Mouse (Mus musculus): ENCODE measurements around the gene Cyb5r1. TPM values are rescaled to one million over a fixed set of nuclear protein-coding genes. Genes with fewer than 3 reads are reported as not detected.
A peak's percentile ranks its signal among the peaks of the same experiment; 100 is the strongest.

Gene Cyb5r1
- polyA plus RNA-seq, 1 experiment from 2014 or later: 19.4 TPM

- Histone ChIP-seq H3K4me2 (replicated peaks) (no peak overlapping the region), H3K4me3 (no peak overlapping the region), H3K27ac (replicated peaks) (no peak overlapping the region), H3K9me3 (no peaks in the 10 kb centered on the region), H3K4me1 (no peaks in the 10 kb centered on the region), H3K9ac (replicated peaks) (no peak overlapping the region), H3K27me3 (no peaks in the 10 kb centered on the region), H3K36me3 (no peaks in the 10 kb centered on the region)
- no peak for ATAC-seq (replicated peaks)
- 83% methylated on average over 4 of the region's 4 CpGs for WGBS
Observed at GRCm38 (mm10) chr1:134384581-134384980, 20.8 kb upstream of the Cyb5r1 start.

- no peak overlapping the region for H3K4me3 ChIP-seq
- no peak for ATAC-seq (replicated peaks)
- H3K9me3 ChIP-seq: no peaks in the 10 kb centered on the region
- no peaks in the 10 kb centered on the region for H3K4me1 ChIP-seq
- H3K4me2 ChIP-seq (replicated peaks): no peak overlapping the region
- no peak overlapping the region for H3K27ac ChIP-seq (replicated peaks)
- H3K9ac ChIP-seq (replicated peaks): no peak overlapping the region
- no peaks in the 10 kb centered on the region for H3K36me3 ChIP-seq
- H3K27me3 ChIP-seq: no peaks in the 10 kb centered on the region
Observed at GRCm38 (mm10) chr1:134385176-134385575, 20.2 kb upstream of the Cyb5r1 start.

GRCm38 (mm10) chr1:134385666-134386065, 19.7 kb upstream of the Cyb5r1 start, which contains the start of gene 4933406M09Rik:
Gene 4933406M09Rik (plus strand): TSS chr1:134385940.
- Histone ChIP-seq H3K4me1 (no peaks in the 10 kb centered on the region), H3K4me3 (no peak within 1 kb of the TSS), H3K4me2 (replicated peaks) (no peak within 1 kb of the TSS), H3K9ac (replicated peaks) (no peak within 1 kb of the TSS), H3K36me3 (no peaks in the 10 kb centered on the region), H3K9me3 (no peaks in the 10 kb centered on the region), H3K27ac (replicated peaks) (no peak within 1 kb of the TSS), H3K27me3 (no peaks in the 10 kb centered on the region)
- no peak for ATAC-seq (replicated peaks)
- 100% methylated on average over 1 of the region's 1 CpGs for WGBS

- Histone ChIP-seq H3K4me1 (no peaks in the 10 kb centered on the region), H3K9me3 (no peaks in the 10 kb centered on the region), H3K4me3 (no peak overlapping the region), H3K27me3 (no peaks in the 10 kb centered on the region), H3K4me2 (replicated peaks) (no peak overlapping the region), H3K9ac (replicated peaks) (no peak overlapping the region), H3K27ac (replicated peaks) (no peak overlapping the region), H3K36me3 (no peaks in the 10 kb centered on the region)
- ATAC-seq (replicated peaks): no peak
- 60% methylated on average over 5 of the region's 5 CpGs for WGBS
Observed at GRCm38 (mm10) chr1:134393827-134394226, 11.5 kb upstream of the Cyb5r1 start.

GRCm38 (mm10) chr1:134398210-134398609, 7.1 kb upstream of the Cyb5r1 start:
- Histone ChIP-seq H3K4me3 (no peak overlapping the region), H3K9ac (replicated peaks) (no peak overlapping the region), H3K4me1 (no peaks in the 10 kb centered on the region), H3K27ac (replicated peaks) (no peak overlapping the region), H3K9me3 (0 out of 2 replicates have a peak, but pooled peaks cover 4% of the 10 kb centered on the region), H3K36me3 (no peaks in the 10 kb centered on the region), H3K27me3 (0 out of 2 replicates have a peak, but pooled peaks cover 4% of the 10 kb centered on the region), H3K4me2 (replicated peaks) (no peak overlapping the region)
- ATAC-seq (replicated peaks): no peak
- WGBS: 89% methylated on average over 12 of the region's 12 CpGs

- Histone ChIP-seq H3K4me3 (no peak overlapping the region), H3K27me3 (0 out of 2 replicates have a peak, but pooled peaks cover 4% of the 10 kb centered on the region), H3K9me3 (0 out of 2 replicates have a peak, but pooled peaks cover 4% of the 10 kb centered on the region), H3K9ac (replicated peaks) (no peak overlapping the region), H3K4me1 (no peaks in the 10 kb centered on the region), H3K27ac (replicated peaks) (no peak overlapping the region), H3K4me2 (replicated peaks) (no peak overlapping the region), H3K36me3 (no peaks in the 10 kb centered on the region)
- ATAC-seq (replicated peaks): no peak
- WGBS: 51% methylated on average over 5 of the region's 5 CpGs
Observed at GRCm38 (mm10) chr1:134399735-134400134, 5.6 kb upstream of the Cyb5r1 start.

- peak overlapping the region; percentile 66 for H3K9ac ChIP-seq (replicated peaks)
- peak; percentile 45; the same call in 1 of the 2 replicates for ATAC-seq (replicated peaks)
- 24% methylated on average over 8 of the region's 8 CpGs for WGBS
Observed at GRCm38 (mm10) chr1:134406414-134406771, 1.0 kb downstream of the Cyb5r1 start.

GRCm38 (mm10) chr1:134408080-134408479, 2.7 kb downstream of the Cyb5r1 start:
- H3K27me3 ChIP-seq: no peaks in the 10 kb centered on the region
- H3K36me3 ChIP-seq: peaks cover 9% of the 10 kb centered on the region; the same call in 1 of the 2 replicates
- peaks cover 7% of the 10 kb centered on the region for H3K4me1 ChIP-seq
- no peak overlapping the region for H3K4me2 ChIP-seq (replicated peaks)
- no peak overlapping the region for H3K27ac ChIP-seq (replicated peaks)
- H3K9me3 ChIP-seq: no peaks in the 10 kb centered on the region
- ATAC-seq (replicated peaks): no peak
- H3K9ac ChIP-seq (replicated peaks): no peak overlapping the region
- no peak overlapping the region for H3K4me3 ChIP-seq
- WGBS: 83% methylated on average over 8 of the region's 8 CpGs

More at GRCm38 (mm10) chr1:134406414-134406771, 1.0 kb downstream of the Cyb5r1 start:
- Histone ChIP-seq H3K27ac (replicated peaks) (no peak overlapping the region), H3K9me3 (no peaks in the 10 kb centered on the region), H3K27me3 (no peaks in the 10 kb centered on the region), H3K4me2 (replicated peaks) (peak overlapping the region; percentile 83), H3K4me1 (peaks cover 7% of the 10 kb centered on the region), H3K36me3 (peaks cover 9% of the 10 kb centered on the region; the same call in 1 of the 2 replicates), H3K4me3 (peak overlapping the region; percentile 77)

GRCm38 (mm10) chr1:134411706-134412629, 6.6 kb downstream of the Cyb5r1 start:
- no peak for ATAC-seq (replicated peaks)
- Histone ChIP-seq H3K9ac (replicated peaks) (no peak overlapping the region), H3K27ac (replicated peaks) (no peak overlapping the region), H3K4me2 (replicated peaks) (no peak overlapping the region), H3K4me1 (peaks cover 20% of the 10 kb centered on the region), H3K9me3 (no peaks in the 10 kb centered on the region), H3K4me3 (no peak overlapping the region), H3K36me3 (peaks cover 9% of the 10 kb centered on the region; the same call in 1 of the 2 replicates), H3K27me3 (no peaks in the 10 kb centered on the region)
- WGBS: 92% methylated on average over 9 of the region's 9 CpGs

GRCm38 (mm10) chr1:134414038-134414437, 8.7 kb downstream of the Cyb5r1 start:
- WGBS: 51% methylated on average over 2 of the region's 2 CpGs
- Histone ChIP-seq H3K9ac (replicated peaks) (0 out of 2 replicates have a peak overlapping the region, but pooled peaks have one; percentile 44), H3K27ac (replicated peaks) (0 out of 2 replicates have a peak overlapping the region, but pooled peaks have one; percentile 91), H3K4me3 (no peak overlapping the region), H3K36me3 (peaks cover 6% of the 10 kb centered on the region; the same call in 1 of the 2 replicates), H3K4me1 (peaks cover 37% of the 10 kb centered on the region), H3K27me3 (no peaks in the 10 kb centered on the region), H3K9me3 (no peaks in the 10 kb centered on the region), H3K4me2 (replicated peaks) (no peak overlapping the region; the same call in 1 of the 2 replicates)
- ATAC-seq (replicated peaks): no peak

- 11% methylated on average over 11 of the region's 11 CpGs for WGBS
Observed at GRCm38 (mm10) chr1:134414501-134415167, 9.3 kb downstream of the Cyb5r1 start.

More at GRCm38 (mm10) chr1:134414501-134415167, 9.3 kb downstream of the Cyb5r1 start:
- ATAC-seq (replicated peaks): peak; percentile 49
- Histone ChIP-seq H3K27me3 (no peaks in the 10 kb centered on the region), H3K9ac (replicated peaks) (peak overlapping the region; percentile 44), H3K27ac (replicated peaks) (peak overlapping the region; percentile 91), H3K36me3 (peaks cover 1% of the 10 kb centered on the region; the same call in 1 of the 2 replicates), H3K4me2 (replicated peaks) (peak overlapping the region; percentile 57), H3K4me3 (peak overlapping the region; percentile 91), H3K9me3 (no peaks in the 10 kb centered on the region), H3K4me1 (peaks cover 37% of the 10 kb centered on the region)
